23 mouse cellular contexts compared by ENCODE assay signal in the genomic region with DNA sequence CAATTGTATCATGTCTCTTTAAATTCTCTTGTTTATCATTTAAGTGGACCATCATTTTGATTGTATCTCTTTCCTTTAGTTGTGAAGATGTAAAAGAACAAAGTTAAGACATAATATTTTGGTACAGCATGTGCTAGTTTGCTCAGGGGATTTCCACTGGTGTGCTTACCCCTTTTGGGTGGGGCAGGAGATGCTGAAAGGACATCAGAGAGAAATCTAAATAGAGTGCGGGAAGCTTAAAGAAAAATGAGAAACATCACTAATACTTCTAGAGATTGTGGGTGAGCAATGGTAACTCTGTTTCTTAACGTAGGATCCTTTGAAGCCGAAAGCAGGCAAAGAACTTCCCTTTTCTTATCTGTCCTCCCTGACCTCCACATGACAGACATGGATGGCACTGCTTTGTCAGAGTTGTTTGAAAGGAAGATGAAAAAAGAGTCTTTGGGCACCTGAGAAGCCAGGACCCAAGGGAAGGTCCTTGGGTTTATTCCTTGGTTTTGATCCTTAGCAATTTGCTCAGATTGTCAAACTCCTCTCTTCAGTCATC. TPM values are rescaled to one million over a fixed set of nuclear protein-coding genes. Genes with fewer than 3 reads are reported as not detected.
DNase-seq lines count a peak whose midpoint lies in the region; ATAC-seq and TF ChIP-seq lines count a peak whose summit lies in the region.
"Had no signal": no experiment of that assay in that cellular context is flagged by ENCODE, and none has a peak within 500 bp of the region (broad histone marks: within the 10 kb centered on the region; RNA-seq: fewer than 3 reads in every experiment).

No protein-coding gene starts in this region.

- no peak for TF ChIP-seq POLR2A in brain, embryonic 14.5 days (IDR thresholded peaks at IDR 0.05; ENCODE audit: borderline replicate concordance, extremely low read depth, insufficient read depth, insufficient read length, poor library complexity, severe bottlenecking)

- no peak overlapping the region for H3K27ac ChIP-seq in heart, embryonic 12.5 days (ENCODE audit: poor library complexity, severe bottlenecking)
- H3K27ac ChIP-seq: forebrain, embryonic 10.5 days; limb, embryonic 10.5 days; liver, embryonic 15.5 days; midbrain, embryonic 13.5 days; neural tube, embryonic 13.5 days had no signal

- no peak for TF ChIP-seq CTCF in brain, embryonic 14.5 days (IDR thresholded peaks at IDR 0.05; ENCODE audit: borderline replicate concordance, extremely low read depth, insufficient read depth, insufficient read length)

- peak; percentile 73 for ATAC-seq in CD4-positive, CD25-positive, alpha-beta regulatory T cell, adult 4 months
- ATAC-seq in megakaryocyte progenitor cell, adult 5-6 weeks (replicated peaks; ENCODE audit: poor library complexity): peak; percentile 61
- no peak for ATAC-seq in heart, embryonic 12.5 days (ENCODE audit: insufficient number of reproducible peaks, low FRiP score)
- ATAC-seq: forebrain, embryonic 16.5 days; midbrain, embryonic 13.5 days had no signal

- WGBS in heart, embryonic 12.5 days: 59% methylated on average over 3 of the region's 3 CpGs

- peak; percentile 78 for DNase-seq in CD4-positive helper T cell, adult 2 months (ENCODE audit: low read depth, low spot score)
- DNase-seq in brain, embryonic 14.5 days (ENCODE audit: low read depth): peak; percentile 3
- DNase-seq in adrenal gland, postnatal 10 days: no peak
- DNase-seq in gastrocnemius, adult 8-10 months (ENCODE audit: low spot score in 2 of 2): no peak
- DNase-seq in heart, postnatal 4 days: no peak
- DNase-seq: adrenal gland, postnatal 25 days; cerebellum, adult 9-10 months; gastrocnemius, postnatal 36 days; kidney, adult 2 months; kidney, postnatal 10 days; liver had no signal

- no peaks in the 10 kb centered on the region for H3K9me3 ChIP-seq in heart, embryonic 12.5 days (replicated peaks)
- H3K9me3 ChIP-seq: forebrain, embryonic 10.5 days; G1E; limb, embryonic 10.5 days; liver, embryonic 15.5 days; megakaryocyte, embryonic 14.5 days; midbrain, embryonic 13.5 days; neural tube, embryonic 13.5 days had no signal

- H3K27me3 ChIP-seq in heart, embryonic 12.5 days (replicated peaks): no peaks in the 10 kb centered on the region
- H3K27me3 ChIP-seq: CH12.LX; liver, embryonic 15.5 days; megakaryocyte, embryonic 14.5 days; midbrain, embryonic 13.5 days; neural tube, embryonic 13.5 days had no signal

- no peak overlapping the region for H3K4me3 ChIP-seq in heart, embryonic 12.5 days
- H3K4me3 ChIP-seq: forebrain, embryonic 10.5 days; limb, embryonic 10.5 days; liver, embryonic 15.5 days; megakaryocyte, embryonic 14.5 days; midbrain, embryonic 13.5 days; neural tube, embryonic 13.5 days had no signal

- H3K36me3 ChIP-seq in heart, embryonic 12.5 days: no peaks in the 10 kb centered on the region
- H3K36me3 ChIP-seq: forebrain, embryonic 10.5 days; G1E; limb, embryonic 10.5 days; liver, embryonic 15.5 days; midbrain, embryonic 13.5 days; neural tube, embryonic 13.5 days had no signal

- H3K9ac ChIP-seq in heart, embryonic 12.5 days: no peak overlapping the region
- H3K9ac ChIP-seq: liver, embryonic 15.5 days; midbrain, embryonic 13.5 days; neural tube, embryonic 13.5 days had no signal

- no peak overlapping the region for H3K4me2 ChIP-seq in heart, embryonic 12.5 days
- H3K4me2 ChIP-seq: liver, embryonic 15.5 days; midbrain, embryonic 13.5 days; neural tube, embryonic 13.5 days had no signal

- H3K4me1 ChIP-seq in heart, embryonic 12.5 days (replicated peaks): no peaks in the 10 kb centered on the region
- H3K4me1 ChIP-seq: forebrain, embryonic 10.5 days; limb, embryonic 10.5 days; liver, embryonic 15.5 days; midbrain, embryonic 13.5 days; neural tube, embryonic 13.5 days had no signal

RNA-seq across cellular contexts. Expression of gene Il7r, which starts 3.5 kb away (rescaled TPM):
- polyA plus RNA-seq in CD4-positive, CD25-positive, alpha-beta regulatory T cell, adult 4 months (2017; shearing (Covaris generic)): 100 to 1,000 TPM; 218 to 281 TPM
- 0.08 TPM in 1 of 2 replicates, not detected in the other for polyA plus RNA-seq in brain, embryonic 14.5 days (2012; rRNA removed)
- total RNA-seq in megakaryocyte progenitor cell, adult 5-6 weeks (2015): 0.56 and 1.2 TPM in 2 replicates
- 0.42 and 2.9 TPM in 2 replicates for total RNA-seq in megakaryocyte progenitor cell, adult 5-6 weeks (2017)
- total RNA-seq in adrenal gland, postnatal 10 days (2021): 1 to 10 TPM; 1.8 to 3.0 TPM
- total RNA-seq in gastrocnemius, adult 8-10 months (2022): under 1 TPM in 3 of 4 experiments, not detected in 1; 0.07 to 0.12 (median 0.11) TPM
- total RNA-seq in heart, postnatal 4 days (2021): under 1 TPM in 1 of 2 experiments, not detected in 1; 0.43 TPM
- polyA plus RNA-seq in heart, embryonic 12.5 days (2016; fragmentation: Nextera tagmentation; extraction: Ambion mirVana): 0.05 TPM in 1 of 2 replicates, not detected in the other
- polyA plus RNA-seq: forebrain, embryonic 10.5 days; forebrain, embryonic 16.5 days; G1E; limb, embryonic 10.5 days had no signal

Comparison
In these comparisons a context has a peak if more than half of its experiments do, and no peak if none do; other contexts are left out.
1. DNase-seq: peak in CD4-positive helper T cell, adult 2 months (single experiment) and brain, embryonic 14.5 days (single experiment); none in adrenal gland, postnatal 10 days (single experiment), gastrocnemius, adult 8-10 months (0 of 2) and heart, postnatal 4 days (single experiment).